Mouse (Mus musculus): ENCODE measurements at regions not wholly inside any gene's neighbourhood (a gene's known extent, or its start where the extent isn't known, plus 50 kb on each side); places are given as distances from the start of the nearest gene placed in this dataset.

- no peak for DNase-seq (ENCODE audit: low spot score in 2 of 2)
These were observed 374.4 kb downstream of the Nuf2 start for GRCm38 (mm10) chr1:169156875-169157274.

GRCm38 (mm10) chr1:169155484-169156459 lies 375.5 kb downstream of the Nuf2 start:
- peak; percentile 67 to 78 for DNase-seq (ENCODE audit: low spot score in 2 of 2)

GRCm38 (mm10) chr1:169142216-169142615 lies 389.0 kb downstream of the Nuf2 start:
- no peak for DNase-seq (ENCODE audit: low spot score in 2 of 2)

- no peak for DNase-seq (ENCODE audit: low spot score in 2 of 2)
These were observed 391.2 kb downstream of the Nuf2 start for GRCm38 (mm10) chr1:169140056-169140455.

GRCm38 (mm10) chr1:169139507-169139906 lies 391.8 kb downstream of the Nuf2 start:
- DNase-seq (ENCODE audit: low spot score in 2 of 2) = no peak

GRCm38 (mm10) chr1:169139184-169139486 lies 392.1 kb downstream of the Nuf2 start:
- DNase-seq (ENCODE audit: low spot score in 2 of 2) = no peak

- no peak for DNase-seq (ENCODE audit: low spot score in 2 of 2)
These were observed 392.7 kb downstream of the Nuf2 start for GRCm38 (mm10) chr1:169138404-169139183.

- DNase-seq (ENCODE audit: low spot score in 2 of 2) = no peak
These were observed 395.7 kb downstream of the Nuf2 start for GRCm38 (mm10) chr1:169135542-169135941.

- DNase-seq (ENCODE audit: low spot score in 2 of 2) = no peak
These were observed 427.6 kb downstream of the Nuf2 start for GRCm38 (mm10) chr1:169103669-169104068.

GRCm38 (mm10) chr1:169103113-169103512 lies 428.2 kb downstream of the Nuf2 start:
- DNase-seq (ENCODE audit: low spot score in 2 of 2) = no peak

GRCm38 (mm10) chr1:169099221-169099620 lies 432.0 kb downstream of the Nuf2 start:
- no peak for DNase-seq (ENCODE audit: low spot score in 2 of 2)

GRCm38 (mm10) chr1:169096737-169097136 lies 434.5 kb downstream of the Nuf2 start:
- no peak for DNase-seq (ENCODE audit: low spot score in 2 of 2)

- DNase-seq (ENCODE audit: low spot score in 2 of 2) = peak in 1 of 2 experiments; percentile 5
These were observed 437.5 kb downstream of the Nuf2 start for GRCm38 (mm10) chr1:169093602-169094354.

GRCm38 (mm10) chr1:169086032-169086431 lies 445.2 kb downstream of the Nuf2 start:
- no peak for DNase-seq (ENCODE audit: low spot score in 2 of 2)

GRCm38 (mm10) chr1:169080686-169081085 lies 450.6 kb downstream of the Nuf2 start:
- DNase-seq (ENCODE audit: low spot score in 2 of 2) = no peak

- DNase-seq (ENCODE audit: low spot score in 2 of 2) = no peak
These were observed 454.0 kb downstream of the Nuf2 start for GRCm38 (mm10) chr1:169077228-169077627.

- no peak for DNase-seq (ENCODE audit: low spot score in 2 of 2)
These were observed 455.3 kb downstream of the Nuf2 start for GRCm38 (mm10) chr1:169076006-169076405.

- DNase-seq (ENCODE audit: low spot score in 2 of 2) = no peak
These were observed 459.9 kb downstream of the Nuf2 start for GRCm38 (mm10) chr1:169071366-169071765.

- no peak for DNase-seq (ENCODE audit: low spot score in 2 of 2)
These were observed 461.6 kb downstream of the Nuf2 start for GRCm38 (mm10) chr1:169069647-169070046.

GRCm38 (mm10) chr1:169066795-169067194 lies 464.5 kb downstream of the Nuf2 start:
- no peak for DNase-seq (ENCODE audit: low spot score in 2 of 2)

- no peak for DNase-seq (ENCODE audit: low spot score in 2 of 2)
These were observed 470.6 kb downstream of the Nuf2 start for GRCm38 (mm10) chr1:169060627-169061026.

GRCm38 (mm10) chr1:169060145-169060544 lies 471.1 kb downstream of the Nuf2 start:
- DNase-seq (ENCODE audit: low spot score in 2 of 2) = no peak
